8 mouse cellular contexts compared by ENCODE assay signal in genomic region chr17:5402069-5402468, GRCm38 (mm10). TPM values are rescaled to one million over a fixed set of nuclear protein-coding genes. Genes with fewer than 3 reads are reported as not detected.
DNase-seq lines count a peak whose midpoint lies in the region; ATAC-seq and TF ChIP-seq lines count a peak whose summit lies in the region.

No protein-coding gene starts in this region.

- H3K9ac ChIP-seq in intestine, embryonic 15.5 days = no peak overlapping the region
- no peak overlapping the region for H3K9ac ChIP-seq in liver, adult 2 months (ENCODE audit: low read depth, low read length)
- H3K9ac ChIP-seq in stomach, embryonic 15.5 days = no peak overlapping the region

- no peaks in the 10 kb centered on the region for H3K27me3 ChIP-seq in intestine, embryonic 15.5 days (replicated peaks)
- H3K27me3 ChIP-seq in liver, adult 2 months (ENCODE audit: control insufficient read depth, insufficient read depth, low read length) = no peaks in the 10 kb centered on the region
- no peaks in the 10 kb centered on the region; the same call in 1 of the 2 replicates for H3K27me3 ChIP-seq in stomach, embryonic 15.5 days (replicated peaks)

- no peaks in the 10 kb centered on the region for H3K36me3 ChIP-seq in intestine, embryonic 15.5 days
- H3K36me3 ChIP-seq in liver, adult 2 months (ENCODE audit: control insufficient read depth, insufficient read depth, low read length) = no peaks in the 10 kb centered on the region
- H3K36me3 ChIP-seq in stomach, embryonic 15.5 days = no peaks in the 10 kb centered on the region

- H3K4me2 ChIP-seq in intestine, embryonic 15.5 days (replicated peaks) = peak overlapping the region; percentile 49
- peak overlapping the region; percentile 44 for H3K4me2 ChIP-seq in stomach, embryonic 15.5 days

- DNase-seq in 416B (ENCODE audit: low read depth) (peak; percentile 88), ZHBTc4 (ENCODE audit: low read depth, low spot score) (peak; percentile 86)
- peak; percentile 34 for DNase-seq in gastrocnemius, postnatal 25 days
- DNase-seq in liver, adult 2 months (ENCODE audit: extremely low read depth, low read depth, low spot score) = no peak
- peak; percentile 72 for DNase-seq in naive thymus-derived CD4-positive, alpha-beta T cell, adult 2 months (ENCODE audit: low read depth)

- peaks cover 3% of the 10 kb centered on the region for H3K4me1 ChIP-seq in cortical plate, adult 2 months (ENCODE audit: control insufficient read depth, insufficient read depth, low read length)
- H3K4me1 ChIP-seq in intestine, embryonic 15.5 days (replicated peaks) = peaks cover 13% of the 10 kb centered on the region; the same call in 1 of the 2 replicates
- no peaks in the 10 kb centered on the region for H3K4me1 ChIP-seq in liver, adult 2 months (ENCODE audit: control insufficient read depth, insufficient read depth, low read length)
- 0 out of 2 replicates have a peak, but pooled peaks cover 6% of the 10 kb centered on the region for H3K4me1 ChIP-seq in stomach, embryonic 15.5 days

- TF ChIP-seq CTCF in cortical plate, adult 2 months (IDR thresholded peaks at IDR 0.05; ENCODE audit: extremely low read depth, insufficient read depth, low read length) = peak; percentile 59
- TF ChIP-seq CTCF in liver, adult 2 months (IDR thresholded peaks at IDR 0.05; ENCODE audit: low read depth, low read length) = peak; percentile 85

- no peaks in the 10 kb centered on the region for H3K79me2 ChIP-seq in liver, adult 2 months (ENCODE audit: control insufficient read depth, insufficient read depth, low read length)

- H3K4me3 ChIP-seq in cortical plate, adult 2 months (ENCODE audit: insufficient read depth, low read length) = no peak overlapping the region
- no peak overlapping the region for H3K4me3 ChIP-seq in intestine, embryonic 15.5 days (replicated peaks)
- H3K4me3 ChIP-seq in liver, adult 2 months (ENCODE audit: insufficient read depth, low read depth, low read length) = no peak overlapping the region
- H3K4me3 ChIP-seq in stomach, embryonic 15.5 days (replicated peaks) = no peak overlapping the region

- 9% methylated on average over 9 of the region's 9 CpGs for WGBS in intestine, embryonic 15.5 days
- WGBS in liver, adult 2 months = 10% methylated on average over 9 of the region's 9 CpGs
- WGBS in stomach, embryonic 15.5 days = 6% methylated on average over 9 of the region's 9 CpGs

- no peak for TF ChIP-seq POLR2A in cortical plate, adult 2 months (IDR thresholded peaks at IDR 0.05; ENCODE audit: extremely low read depth, insufficient read depth, low read length)
- no peak for TF ChIP-seq POLR2A in liver, adult 2 months (IDR thresholded peaks at IDR 0.05; ENCODE audit: extremely low read depth, insufficient read depth, low read length)

- ATAC-seq in intestine, embryonic 15.5 days = peak; percentile 63
- ATAC-seq in stomach, embryonic 15.5 days (ENCODE audit: insufficient read depth, low FRiP score, low read depth) = 0 out of 2 replicates have a peak, but pooled peaks have one; percentile 5

- H3K9me3 ChIP-seq in intestine, embryonic 15.5 days = no peaks in the 10 kb centered on the region
- no peaks in the 10 kb centered on the region for H3K9me3 ChIP-seq in stomach, embryonic 15.5 days

- H3K27ac ChIP-seq in cortical plate, adult 2 months (ENCODE audit: insufficient read depth, low read length) = no peak overlapping the region
- no peak overlapping the region for H3K27ac ChIP-seq in intestine, embryonic 15.5 days
- H3K27ac ChIP-seq in liver, adult 2 months (replicated peaks; ENCODE audit: insufficient read depth, low read depth, low read length) = no peak overlapping the region
- no peak overlapping the region for H3K27ac ChIP-seq in stomach, embryonic 15.5 days

RNA-seq across cellular contexts. Expression of gene Ldhal6b, which starts 16.5 kb away (rescaled TPM):
- 0.64 and 0.94 TPM in 2 replicates for polyA plus RNA-seq in cortical plate, adult 2 months (2012; rRNA removed)
- under 1 TPM in 1 of 2 experiments, not detected in 1; 0.48 TPM for total RNA-seq in gastrocnemius, postnatal 25 days (2021)
- not detected in 2 replicates for polyA plus RNA-seq in intestine, embryonic 15.5 days (2015; fragmentation: Nextera tagmentation; extraction: Ambion mirVana)
- total RNA-seq in liver, adult 2 months (2014; rRNA removed) = 0.46 and 0.74 TPM in 2 replicates
- polyA plus RNA-seq in liver, adult 2 months (2012; rRNA removed) = 0.32 TPM in 1 of 2 replicates, not detected in the other
- not detected in 2 replicates for polyA plus RNA-seq in stomach, embryonic 15.5 days (2015; fragmentation: Nextera tagmentation; extraction: Ambion mirVana)

RNA-seq across cellular contexts. Expression of gene Tmem242, which starts 38.0 kb away (rescaled TPM):
- 33.8 and 39.4 TPM in 2 replicates for polyA plus RNA-seq in cortical plate, adult 2 months (2012; rRNA removed)
- total RNA-seq in gastrocnemius, postnatal 25 days (2021) = 100 to 1,000 TPM; 139 to 141 TPM
- polyA plus RNA-seq in intestine, embryonic 15.5 days (2015; fragmentation: Nextera tagmentation; extraction: Ambion mirVana) = 114 and 124 TPM in 2 replicates
- 44.5 and 59.8 TPM in 2 replicates for total RNA-seq in liver, adult 2 months (2014; rRNA removed)
- polyA plus RNA-seq in liver, adult 2 months (2012; rRNA removed) = 10.7 and 12.9 TPM in 2 replicates
- polyA plus RNA-seq in stomach, embryonic 15.5 days (2015; fragmentation: Nextera tagmentation; extraction: Ambion mirVana) = 104 and 126 TPM in 2 replicates
